Mouse (Mus musculus) neural tube, embryonic 12.5 days (tissue): Measurements from ENCODE around the gene Mex3d. TPM values are rescaled to one million over a fixed set of nuclear protein-coding genes. Genes with fewer than 3 reads are reported as not detected.
A peak's percentile ranks its signal among the peaks of the same experiment; 100 is the strongest.

Experiments used
- ATAC-seq: fragments of 200-750 bp; cut with Nextera tagmentation; 2 replicates; pipeline ENCODE4 v1.8.0; 2017; ENCODE audit warnings: low read depth, mild to moderate bottlenecking, moderate TSS enrichment, moderate library complexity; ENCODE audit not compliant: low FRiP score
- H3K27ac ChIP-seq: fragments of 300-500 bp; sonication (generic); 2 replicates; pipeline ENCODE4 v1.5.1; 2016
- H3K27me3 ChIP-seq: fragments of 300-500 bp; sonication (generic); replicated peaks from 2 replicates; pipeline ENCODE4 v1.6.1; 2016; ENCODE audit warnings: mild to moderate bottlenecking
- H3K36me3 ChIP-seq: fragments of 300-500 bp; sonication (generic); 2 replicates; pipeline ENCODE4 v1.6.1; 2016; ENCODE audit warnings: mild to moderate bottlenecking
- H3K4me1 ChIP-seq: fragments of 300-500 bp; sonication (generic); 2 replicates; pipeline ENCODE4 v1.6.1; 2016
- H3K4me2 ChIP-seq: fragments of 300-500 bp; sonication (generic); replicated peaks from 2 replicates; pipeline ENCODE4 v1.6.1; 2016; ENCODE audit warnings: mild to moderate bottlenecking
- H3K4me3 ChIP-seq: fragments of 300-500 bp; sonication (generic); 2 replicates; pipeline ENCODE4 v1.5.1; 2016
- H3K9ac ChIP-seq: fragments of 300-500 bp; sonication (generic); 2 replicates; pipeline ENCODE4 v1.6.1; 2016; ENCODE audit warnings: mild to moderate bottlenecking
- H3K9me3 ChIP-seq: fragments of 300-500 bp; sonication (generic); 2 replicates; pipeline ENCODE4 v1.6.1; 2016; ENCODE audit warnings: mild to moderate bottlenecking
- WGBS: fragments of 180-500 bp; shearing (Covaris S2); methylation state at CpG from one replicate; pipeline ENCODE4 v1.1.7; 2016; 5-methylcytosine and 5-hydroxymethylcytosine counted together
- polyA plus RNA-seq: library from polyadenylated mRNA; unstranded; fragments of >200 nt; fragmentation: Nextera tagmentation; extraction: Ambion mirVana; gene quantifications from 2 replicates; pipeline ENCODE4 v1.2.1, GENCODE M21; 2016

The Mex3d gene
- polyA plus RNA-seq, 1 experiment from 2014 or later: 26.5 TPM

DNA sequence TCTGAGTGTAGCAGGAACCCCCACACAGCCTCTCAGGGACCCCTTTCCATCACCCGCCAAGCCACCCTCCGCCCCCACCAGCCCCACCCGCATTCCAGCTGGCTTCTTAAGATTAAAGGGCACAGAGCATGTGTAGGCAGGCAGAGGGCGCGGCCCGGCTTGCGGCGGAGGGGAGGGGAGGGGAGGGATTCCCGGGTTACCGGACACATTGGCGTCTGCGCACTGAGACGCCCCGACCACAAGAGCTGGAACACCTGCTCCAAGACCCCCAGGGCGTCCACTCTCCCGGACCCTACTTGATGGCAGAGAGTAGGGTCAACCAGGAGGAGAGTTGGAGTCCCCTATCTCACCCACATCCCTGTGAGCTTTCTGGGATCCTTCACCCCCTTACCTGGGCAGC is 42.3 kb downstream of the Mex3d start:
- H3K4me2 ChIP-seq: 0 out of 2 replicates have a peak overlapping the region, but pooled peaks have one; percentile 16
- peaks cover 96% of the 10 kb centered on the region for H3K27me3 ChIP-seq
- peaks cover 48% of the 10 kb centered on the region for H3K4me1 ChIP-seq
- no peaks in the 10 kb centered on the region for H3K36me3 ChIP-seq
- H3K4me3 ChIP-seq: no peak overlapping the region
- no peak for ATAC-seq
- no peak overlapping the region for H3K9ac ChIP-seq
- WGBS: 3% methylated on average over 16 of the region's 16 CpGs
- no peaks in the 10 kb centered on the region for H3K9me3 ChIP-seq
- H3K27ac ChIP-seq: no peak overlapping the region

GRCm38 (mm10) chr10:80344131-80344661 is 43.3 kb downstream of the Mex3d start:
- Histone ChIP-seq H3K9me3 (no peaks in the 10 kb centered on the region), H3K4me2 (no peak overlapping the region), H3K27me3 (peaks cover 93% of the 10 kb centered on the region), H3K27ac (no peak overlapping the region), H3K4me3 (no peak overlapping the region), H3K36me3 (no peaks in the 10 kb centered on the region), H3K4me1 (peaks cover 52% of the 10 kb centered on the region), H3K9ac (no peak overlapping the region)
- 35% methylated on average over 9 of the region's 9 CpGs for WGBS
- ATAC-seq: no peak

- Histone ChIP-seq H3K9me3 (no peaks in the 10 kb centered on the region), H3K27ac (no peak overlapping the region), H3K9ac (no peak overlapping the region), H3K4me3 (peak overlapping the region; percentile 30; the same call in 1 of the 2 replicates), H3K36me3 (no peaks in the 10 kb centered on the region), H3K27me3 (peaks cover 85% of the 10 kb centered on the region), H3K4me2 (peak overlapping the region; percentile 61), H3K4me1 (peaks cover 44% of the 10 kb centered on the region)
- ATAC-seq: peak; percentile 8; the same call in 1 of the 2 replicates
- WGBS: 26% methylated on average over 13 of the region's 13 CpGs
Observed at GRCm38 (mm10) chr10:80343425-80343895, 44.0 kb downstream of the Mex3d start.

- H3K27ac ChIP-seq: no peak overlapping the region
- peak overlapping the region; percentile 30 for H3K4me3 ChIP-seq
- H3K36me3 ChIP-seq: no peaks in the 10 kb centered on the region
- H3K9ac ChIP-seq: no peak overlapping the region
- ATAC-seq: peak; percentile 64
- under 1% methylated on average over 32 of the region's 33 CpGs for WGBS
- H3K4me1 ChIP-seq: peaks cover 39% of the 10 kb centered on the region
- H3K4me2 ChIP-seq: peak overlapping the region; percentile 61
- H3K9me3 ChIP-seq: no peaks in the 10 kb centered on the region
- H3K27me3 ChIP-seq: peaks cover 80% of the 10 kb centered on the region
Observed at GRCm38 (mm10) chr10:80342749-80343424, 44.6 kb downstream of the Mex3d start.

- peak overlapping the region; percentile 30 for H3K4me3 ChIP-seq
- no peaks in the 10 kb centered on the region for H3K36me3 ChIP-seq
- ATAC-seq: peak; percentile 10; the same call in 1 of the 2 replicates
- H3K27ac ChIP-seq: no peak overlapping the region
- peak overlapping the region; percentile 61 for H3K4me2 ChIP-seq
- H3K9ac ChIP-seq: no peak overlapping the region
- H3K27me3 ChIP-seq: peaks cover 74% of the 10 kb centered on the region
- no peaks in the 10 kb centered on the region for H3K9me3 ChIP-seq
- peaks cover 37% of the 10 kb centered on the region for H3K4me1 ChIP-seq
- WGBS: 2% methylated on average over 26 of the region's 26 CpGs
Observed at GRCm38 (mm10) chr10:80342305-80342748, 45.1 kb downstream of the Mex3d start.

- Histone ChIP-seq H3K36me3 (no peaks in the 10 kb centered on the region), H3K9me3 (no peaks in the 10 kb centered on the region), H3K9ac (no peak overlapping the region), H3K27me3 (peaks cover 70% of the 10 kb centered on the region), H3K4me3 (0 out of 2 replicates have a peak overlapping the region, but pooled peaks have one; percentile 30), H3K27ac (no peak overlapping the region), H3K4me2 (peak overlapping the region; percentile 61), H3K4me1 (peaks cover 37% of the 10 kb centered on the region)
- no peak for ATAC-seq
- WGBS: 2% methylated on average over 47 of the region's 47 CpGs
Observed at GRCm38 (mm10) chr10:80341491-80342304, 45.8 kb downstream of the Mex3d start.

GRCm38 (mm10) chr10:80341026-80341425 is 46.4 kb downstream of the Mex3d start:
- 12% methylated on average over 21 of the region's 21 CpGs for WGBS

GRCm38 (mm10) chr10:80339941-80340750 is 47.3 kb downstream of the Mex3d start:
- no peak for ATAC-seq
- Histone ChIP-seq H3K36me3 (no peaks in the 10 kb centered on the region), H3K4me1 (peaks cover 35% of the 10 kb centered on the region), H3K9me3 (no peaks in the 10 kb centered on the region), H3K9ac (no peak overlapping the region), H3K4me3 (no peak overlapping the region), H3K27ac (no peak overlapping the region), H3K27me3 (peaks cover 61% of the 10 kb centered on the region), H3K4me2 (peak overlapping the region; percentile 36)
- WGBS: 23% methylated on average over 19 of the region's 19 CpGs

More at GRCm38 (mm10) chr10:80341026-80341425, 46.4 kb downstream of the Mex3d start:
- no peaks in the 10 kb centered on the region for H3K9me3 ChIP-seq
- no peak overlapping the region for H3K4me3 ChIP-seq
- peaks cover 37% of the 10 kb centered on the region for H3K4me1 ChIP-seq
- no peak overlapping the region for H3K27ac ChIP-seq
- no peak overlapping the region for H3K4me2 ChIP-seq
- H3K36me3 ChIP-seq: no peaks in the 10 kb centered on the region
- H3K9ac ChIP-seq: no peak overlapping the region
- H3K27me3 ChIP-seq: peaks cover 65% of the 10 kb centered on the region
- no peak for ATAC-seq

- Histone ChIP-seq H3K4me2 (no peak overlapping the region), H3K9ac (no peak overlapping the region), H3K4me1 (peaks cover 7% of the 10 kb centered on the region; the same call in 1 of the 2 replicates), H3K27ac (no peak overlapping the region), H3K27me3 (peaks cover 32% of the 10 kb centered on the region), H3K4me3 (no peak overlapping the region), H3K9me3 (no peaks in the 10 kb centered on the region), H3K36me3 (no peaks in the 10 kb centered on the region)
- ATAC-seq: no peak
- 87% methylated on average over 12 of the region's 12 CpGs for WGBS
Observed at GRCm38 (mm10) chr10:80336263-80336662, 51.2 kb downstream of the Mex3d start.

- Histone ChIP-seq H3K27ac (no peak overlapping the region), H3K4me3 (no peak overlapping the region), H3K27me3 (0 out of 2 replicates have a peak, but pooled peaks cover 23% of the 10 kb centered on the region), H3K4me1 (peaks cover 15% of the 10 kb centered on the region), H3K4me2 (no peak overlapping the region), H3K9ac (no peak overlapping the region), H3K36me3 (no peaks in the 10 kb centered on the region), H3K9me3 (no peaks in the 10 kb centered on the region)
- no peak for ATAC-seq
- WGBS: 77% methylated on average over 5 of the region's 5 CpGs
Observed at GRCm38 (mm10) chr10:80332525-80332989, 54.9 kb downstream of the Mex3d start.
